Mouse (Mus musculus): Measurements from ENCODE around the gene Ncor2.

- no peak for TF ChIP-seq CTCF (IDR thresholded peaks at IDR 0.05; ENCODE audit: low read depth)
- no peak for TF ChIP-seq EP300 (IDR thresholded peaks at IDR 0.05; ENCODE audit: low read depth)
Observed at GRCm38 (mm10) chr5:125132566-125133260, 46.3 kb downstream of the Ncor2 start.

All from liver, embryonic 14.5 days (tissue).